Mouse (Mus musculus) neutrophil, adult 65 days (primary cell): ENCODE measurements around the gene Myl10. TPM values are rescaled to one million over a fixed set of nuclear protein-coding genes. Genes with fewer than 3 reads are reported as not detected.

Experiments
- total RNA-seq: library from RNA; stranded (reverse); gene quantifications from 2 replicates; pipeline ENCODE4 v1.2.4, GENCODE M21; 2023

Myl10 gene
- total RNA-seq, result not detected in 2 replicates

GRCm38 (mm10) chr5:136692784-136693183 is at the start of gene Myl10:
Gene Myl10 (plus strand): TSS chr5:136693146.

Other genes with a start within 250 kb of the Myl10 start
- gene Cux1, start 125.7 kb upstream of the Myl10 start, total RNA-seq, result 79.6 and 99.0 TPM in 2 replicates
- gene Col26a1, start 190.1 kb downstream of the Myl10 start, total RNA-seq, result not detected in 2 replicates
- 4.4 and 4.8 TPM in 2 replicates for gene Ift22, start 215.0 kb downstream of the Myl10 start, total RNA-seq